ENCODE assay signal across 9 mouse cellular contexts in genomic region chr1:111633860-111634460, GRCm38 (mm10).
DNase-seq lines count a peak whose midpoint lies in the region; ATAC-seq lines count a peak whose summit lies in the region.
"Had no signal": no experiment of that assay in that cellular context is flagged by ENCODE, and none has a peak within 500 bp of the region (broad histone marks: within the 10 kb centered on the region; RNA-seq: fewer than 3 reads in every experiment).

No protein-coding gene starts in this region.

- WGBS in midbrain, embryonic 15.5 days: 41% methylated on average over 3 of the region's 3 CpGs

- no peak overlapping the region for H3K4me3 ChIP-seq in midbrain, embryonic 15.5 days
- H3K4me3 ChIP-seq: lung, embryonic 15.5 days had no signal

- H3K9me3 ChIP-seq in midbrain, embryonic 15.5 days: no peaks in the 10 kb centered on the region; the same call in 1 of the 2 replicates
- H3K9me3 ChIP-seq: lung, embryonic 15.5 days had no signal

- ATAC-seq in midbrain, embryonic 15.5 days (replicated peaks): peak; percentile 99

- H3K27me3 ChIP-seq in midbrain, embryonic 15.5 days (replicated peaks): no peaks in the 10 kb centered on the region
- H3K27me3 ChIP-seq: lung, embryonic 15.5 days had no signal

- DNase-seq in layer of hippocampus, adult 9-10 months (ENCODE audit: low spot score): peak; percentile 29
- DNase-seq in layer of hippocampus, postnatal 36 days: no peak
- peak; percentile 56 for DNase-seq in MEL-GATA-1-ER (ENCODE audit: extremely low read depth, low read depth)
- peak; percentile 8 for DNase-seq in embryo, embryonic 11.5 days (ENCODE audit: low read depth, low spot score)
- no peak for DNase-seq in gastrocnemius, adult 8-10 months (ENCODE audit: low spot score in 2 of 2)
- no peak for DNase-seq in heart, postnatal 14 days
- DNase-seq in frontal cortex, postnatal 10 days (ENCODE audit: low spot score in 2 of 2): no peak

- no peaks in the 10 kb centered on the region for H3K36me3 ChIP-seq in midbrain, embryonic 15.5 days (replicated peaks)
- H3K36me3 ChIP-seq: lung, embryonic 15.5 days had no signal

- no peak overlapping the region for H3K9ac ChIP-seq in midbrain, embryonic 15.5 days
- H3K9ac ChIP-seq: lung, embryonic 15.5 days had no signal

- intact Hi-C loops in heart, postnatal 14 days (cut with DNase I): no loop called here

- no peak overlapping the region for H3K27ac ChIP-seq in midbrain, embryonic 15.5 days
- H3K27ac ChIP-seq: lung, embryonic 15.5 days had no signal

- H3K4me1 ChIP-seq in midbrain, embryonic 15.5 days: no peaks in the 10 kb centered on the region
- H3K4me1 ChIP-seq: lung, embryonic 15.5 days had no signal

- H3K4me2 ChIP-seq in midbrain, embryonic 15.5 days: no peak overlapping the region
- H3K4me2 ChIP-seq: lung, embryonic 15.5 days had no signal

Comparison
In these comparisons a context has a peak if more than half of its experiments do, and no peak if none do; other contexts are left out.
1. DNase-seq: peak in layer of hippocampus, adult 9-10 months (single experiment), MEL-GATA-1-ER (single experiment) and embryo, embryonic 11.5 days (single experiment); none in layer of hippocampus, postnatal 36 days (0 of 2), gastrocnemius, adult 8-10 months (0 of 2), heart, postnatal 14 days (0 of 2) and frontal cortex, postnatal 10 days (0 of 2).